Mouse (Mus musculus): Measurements from ENCODE around the gene St8sia1.

GRCm38 (mm10) chr6:142793468-142793867, 170.8 kb downstream of the St8sia1 start:
- TF ChIP-seq POLR2A (IDR thresholded peaks at IDR 0.05; ENCODE audit: insufficient read depth, low read depth, low read length) (no peak), CTCF (IDR thresholded peaks at IDR 0.05; ENCODE audit: insufficient read depth, low read depth, low read length) (no peak)

Measured in olfactory bulb, adult 2 months (tissue).